Mouse (Mus musculus): Measurements from ENCODE around the gene Papola.

GRCm38 (mm10) chr12:105735226-105735888 is 49.1 kb upstream of the Papola start:
- TF ChIP-seq CTCF (IDR thresholded peaks at IDR 0.05; ENCODE audit: low read depth, low read length) = no peak
- no peak for TF ChIP-seq POLR2A (IDR thresholded peaks at IDR 0.05; ENCODE audit: borderline replicate concordance, low read depth, low read length)
